Mouse (Mus musculus) limb, embryonic 10.5 days (tissue): Measurements from ENCODE around the gene Hist1h3e. TPM values are rescaled to one million over a fixed set of nuclear protein-coding genes. Genes with fewer than 3 reads are reported as not detected.
A peak's percentile ranks its signal among the peaks of the same experiment; 100 is the strongest.

Experiments
- DNase-seq: peaks from one replicate; pipeline ENCODE4 v3.0.0-alpha.2; 2017; ENCODE audit warnings: low spot score
- H3K27ac ChIP-seq: fragments of 300-500 bp; sonication (generic); 2 replicates; pipeline ENCODE4 v1.5.1; 2016; ENCODE audit warnings: mild to moderate bottlenecking
- H3K27me3 ChIP-seq: fragments of 300-500 bp; sonication (generic); 2 replicates; pipeline ENCODE4 v1.6.1; 2016; ENCODE audit warnings: low read depth, mild to moderate bottlenecking; ENCODE audit not compliant: poor library complexity, severe bottlenecking
- H3K36me3 ChIP-seq: fragments of 300-500 bp; sonication (generic); 2 replicates; pipeline ENCODE4 v1.6.1; 2016; ENCODE audit warnings: mild to moderate bottlenecking, moderate library complexity
- H3K4me1 ChIP-seq: fragments of 300-500 bp; sonication (generic); 2 replicates; pipeline ENCODE4 v1.6.1; 2016
- H3K4me3 ChIP-seq: fragments of 300-500 bp; sonication (generic); 2 replicates; pipeline ENCODE4 v1.5.1; 2016; ENCODE audit warnings: mild to moderate bottlenecking, moderate library complexity
- H3K9me3 ChIP-seq: fragments of 300-500 bp; sonication (generic); replicated peaks from 2 replicates; pipeline ENCODE4 v1.6.1; 2016; ENCODE audit warnings: mild to moderate bottlenecking
- WGBS: fragments of 180-500 bp; shearing (Covaris S2); methylation state at CpG from one replicate; pipeline ENCODE4 v1.1.7; 2016; 5-methylcytosine and 5-hydroxymethylcytosine counted together
- polyA plus RNA-seq: library from polyadenylated mRNA; unstranded; fragments of >200 nt; fragmentation: Nextera tagmentation; extraction: Ambion mirVana; gene quantifications from 2 replicates; pipeline ENCODE4 v1.2.1, GENCODE M21; 2016

The Hist1h3e gene
- polyA plus RNA-seq, 1 experiment from 2014 or later, result 7.8 TPM

DNA sequence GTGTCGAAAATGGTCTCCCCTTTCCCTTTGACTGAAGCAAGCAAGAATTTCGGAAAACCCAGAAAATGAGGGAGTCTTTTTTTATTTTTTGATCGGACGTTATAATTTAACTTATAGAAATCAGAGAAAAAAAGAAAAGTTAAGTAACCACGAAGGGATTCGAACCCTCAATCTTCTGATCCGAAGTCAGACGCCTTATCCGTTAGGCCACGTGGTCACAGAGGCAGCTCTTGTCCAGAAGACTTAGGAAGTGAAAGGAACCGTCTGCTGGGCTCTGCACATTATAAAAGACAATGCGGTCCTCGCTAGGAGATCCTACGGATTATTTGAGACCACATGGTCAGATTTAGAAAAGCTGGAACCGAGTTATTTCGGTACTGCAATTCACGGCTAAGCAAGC lies 35.9 kb downstream of the Hist1h3e start:
- H3K36me3 ChIP-seq, result no peaks in the 10 kb centered on the region
- WGBS, result under 1% methylated on average over 17 of the region's 17 CpGs

DNA sequence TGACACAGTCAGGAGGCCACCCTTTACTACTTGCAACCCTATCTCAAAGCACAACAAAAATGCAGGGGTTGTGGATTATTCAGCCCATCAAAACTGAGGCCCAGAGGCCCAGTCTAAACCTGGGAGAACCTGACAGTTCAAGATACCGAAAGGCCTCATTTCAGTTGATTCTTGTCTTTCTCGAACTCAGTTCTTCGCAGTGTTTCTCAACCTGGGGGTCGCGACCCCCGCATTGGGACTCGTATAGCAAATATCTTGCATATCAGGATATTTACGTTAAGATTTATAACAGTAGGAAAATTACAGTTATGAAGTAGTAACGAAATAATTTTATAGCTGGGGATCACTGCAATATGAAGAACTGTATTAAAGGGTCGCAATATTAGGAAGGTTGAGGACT lies 36.3 kb downstream of the Hist1h3e start:
- no peak overlapping the region for H3K27ac ChIP-seq
- WGBS, result 1% methylated on average over 10 of the region's 10 CpGs
- no peaks in the 10 kb centered on the region for H3K9me3 ChIP-seq
- no peaks in the 10 kb centered on the region for H3K27me3 ChIP-seq
- peak; percentile 67 for DNase-seq
- peaks cover 19% of the 10 kb centered on the region for H3K4me1 ChIP-seq
- no peaks in the 10 kb centered on the region for H3K36me3 ChIP-seq
- peak overlapping the region; percentile 53 for H3K4me3 ChIP-seq

More for the DNA sequence above, 35.9 kb downstream of the Hist1h3e start:
- Histone ChIP-seq H3K27me3 (no peaks in the 10 kb centered on the region), H3K9me3 (no peaks in the 10 kb centered on the region), H3K4me3 (peak overlapping the region; percentile 53), H3K4me1 (peaks cover 19% of the 10 kb centered on the region), H3K27ac (peak overlapping the region; percentile 79)
- peak; percentile 93 for DNase-seq

DNA sequence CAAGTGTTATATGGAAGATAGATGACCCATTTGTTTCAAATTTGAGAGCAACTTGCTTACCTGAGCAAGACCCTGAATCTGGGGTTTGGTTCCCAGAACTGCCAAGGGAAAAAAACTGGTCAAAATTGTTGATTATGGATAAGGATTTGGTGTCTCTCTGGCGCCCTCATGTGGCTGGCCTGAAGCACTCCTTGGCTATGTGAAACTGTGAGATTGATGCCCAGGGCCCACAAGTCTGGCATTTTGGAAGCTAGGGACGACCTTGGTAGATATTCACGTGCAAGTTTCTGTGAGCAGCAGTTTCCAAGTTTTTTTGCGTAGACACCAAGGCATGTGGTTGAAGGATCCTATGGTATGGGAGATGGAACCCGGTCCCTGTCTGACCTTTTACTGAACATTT lies 37.5 kb downstream of the Hist1h3e start:
- WGBS, result 10% methylated on average over 5 of the region's 5 CpGs
- Histone ChIP-seq H3K36me3 (no peaks in the 10 kb centered on the region), H3K4me3 (peak overlapping the region; percentile 19), H3K27me3 (no peaks in the 10 kb centered on the region), H3K27ac (no peak overlapping the region), H3K4me1 (peaks cover 19% of the 10 kb centered on the region), H3K9me3 (no peaks in the 10 kb centered on the region)
- DNase-seq, result peak; percentile 93

DNA sequence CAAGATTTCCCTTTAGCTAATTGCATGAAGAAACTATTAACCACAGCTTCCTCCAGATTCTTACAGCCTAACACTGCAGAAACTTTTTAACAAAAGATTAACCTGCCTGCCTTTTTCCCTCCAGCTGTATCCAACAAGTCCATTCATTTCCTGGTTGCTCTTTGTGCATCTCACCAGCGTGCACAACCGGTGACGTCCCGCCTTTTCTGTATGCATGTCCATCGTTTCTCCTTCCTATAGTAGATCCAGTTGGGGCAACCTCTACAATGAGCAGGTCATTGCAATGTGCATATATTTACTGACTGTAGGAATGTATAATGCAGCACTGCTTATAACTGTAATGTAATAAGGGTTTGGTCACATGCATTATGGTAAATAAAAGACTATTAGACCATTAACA lies 38.2 kb downstream of the Hist1h3e start:
- Histone ChIP-seq H3K4me3 (no peak overlapping the region), H3K27me3 (no peaks in the 10 kb centered on the region), H3K36me3 (no peaks in the 10 kb centered on the region), H3K4me1 (peaks cover 13% of the 10 kb centered on the region), H3K27ac (no peak overlapping the region), H3K9me3 (no peaks in the 10 kb centered on the region)
- DNase-seq, result no peak
- 63% methylated on average over 5 of the region's 5 CpGs for WGBS

DNA sequence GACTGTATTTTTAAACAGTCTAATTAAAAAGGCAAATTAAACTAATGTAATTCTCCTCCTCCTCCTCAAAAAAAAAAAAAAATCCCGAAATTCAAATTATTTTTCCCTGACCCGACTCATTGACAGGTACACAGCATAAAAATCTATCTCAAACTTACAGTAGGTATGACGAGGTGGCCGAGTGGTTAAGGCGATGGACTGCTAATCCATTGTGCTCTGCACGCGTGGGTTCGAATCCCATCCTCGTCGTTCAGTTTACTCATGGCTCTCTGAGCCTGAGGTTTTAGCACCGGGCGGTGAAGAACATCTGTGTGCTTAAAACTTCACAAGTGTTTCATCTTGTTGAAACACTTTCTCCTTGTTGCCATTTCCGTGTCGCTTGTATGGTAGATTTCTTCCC lies 40.5 kb downstream of the Hist1h3e start:
- peaks cover 7% of the 10 kb centered on the region for H3K4me1 ChIP-seq
- peak overlapping the region; percentile 27 for H3K4me3 ChIP-seq
- WGBS, result under 1% methylated on average over 14 of the region's 14 CpGs

DNA sequence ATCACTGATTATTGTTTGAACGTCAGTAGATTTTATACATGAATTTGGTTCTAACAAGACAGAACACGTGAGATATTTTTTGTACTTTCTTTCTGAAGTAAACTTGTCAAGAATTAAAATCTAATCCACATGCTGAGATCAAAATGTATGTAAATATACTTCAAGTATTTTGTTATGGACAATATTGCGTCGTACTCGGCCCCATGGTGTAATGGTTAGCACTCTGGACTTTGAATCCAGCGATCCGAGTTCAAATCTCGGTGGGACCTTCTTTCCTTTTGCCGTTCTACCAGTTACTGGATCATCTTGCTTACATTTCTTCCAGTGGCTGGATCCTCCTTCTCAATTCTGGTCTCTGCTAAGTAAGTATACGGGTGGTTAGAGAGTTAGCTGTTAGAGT lies 42.8 kb downstream of the Hist1h3e start:
- peak; percentile 72 for DNase-seq
- Histone ChIP-seq H3K27me3 (no peaks in the 10 kb centered on the region), H3K36me3 (no peaks in the 10 kb centered on the region), H3K4me1 (peaks cover 5% of the 10 kb centered on the region), H3K27ac (no peak overlapping the region), H3K9me3 (no peaks in the 10 kb centered on the region), H3K4me3 (peak overlapping the region; percentile 51)
- under 1% methylated on average over 10 of the region's 10 CpGs for WGBS

More for the DNA sequence above, 40.5 kb downstream of the Hist1h3e start:
- Histone ChIP-seq H3K36me3 (no peaks in the 10 kb centered on the region), H3K27ac (no peak overlapping the region), H3K27me3 (no peaks in the 10 kb centered on the region), H3K9me3 (no peaks in the 10 kb centered on the region)
- DNase-seq, result peak; percentile 79

DNA sequence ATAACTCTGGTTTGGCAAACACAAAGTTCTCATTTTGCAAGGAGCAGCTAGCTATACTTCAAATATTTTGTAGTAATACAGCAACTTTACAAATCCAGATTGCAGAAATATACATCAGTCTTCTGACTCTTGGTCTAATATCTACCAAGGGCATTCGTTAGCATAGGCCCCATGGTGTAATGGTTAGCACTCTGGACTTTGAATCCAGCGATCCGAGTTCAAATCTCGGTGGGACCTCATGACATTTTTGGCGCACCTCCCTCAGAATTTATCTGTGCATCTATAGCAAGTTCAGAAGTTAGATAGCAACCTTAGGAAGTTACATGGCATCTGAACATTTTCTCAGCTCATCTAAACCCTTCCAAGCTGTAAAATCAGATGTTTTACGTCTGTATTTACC lies 43.3 kb downstream of the Hist1h3e start:
- WGBS, result 0% methylated on average over 6 of the region's 6 CpGs
- no peaks in the 10 kb centered on the region for H3K27me3 ChIP-seq
- no peaks in the 10 kb centered on the region for H3K36me3 ChIP-seq
- H3K4me1 ChIP-seq, result peaks cover 5% of the 10 kb centered on the region
- H3K27ac ChIP-seq, result no peak overlapping the region
- H3K9me3 ChIP-seq, result no peaks in the 10 kb centered on the region
- peak; percentile 76 for DNase-seq
- H3K4me3 ChIP-seq, result peak overlapping the region; percentile 51

DNA sequence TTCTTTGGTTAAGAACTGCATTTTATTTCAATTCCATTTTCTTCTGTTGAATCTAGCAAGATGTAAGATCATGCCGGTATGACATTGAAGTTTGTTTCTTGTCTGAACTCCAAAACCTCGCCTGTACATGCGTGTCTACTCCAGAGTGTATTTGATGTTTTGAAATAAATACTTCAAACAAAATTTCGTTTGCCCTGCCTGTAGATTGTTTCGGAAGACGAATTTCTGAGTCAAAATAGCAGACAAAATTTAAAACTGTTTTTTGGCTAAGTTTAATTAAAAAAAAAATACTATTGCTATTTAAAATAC lies 43.9 kb downstream of the Hist1h3e start:
- Histone ChIP-seq H3K4me1 (peaks cover 5% of the 10 kb centered on the region), H3K36me3 (no peaks in the 10 kb centered on the region), H3K27ac (no peak overlapping the region), H3K9me3 (no peaks in the 10 kb centered on the region), H3K27me3 (no peaks in the 10 kb centered on the region), H3K4me3 (peak overlapping the region; percentile 51)
- under 1% methylated on average over 6 of the region's 6 CpGs for WGBS
- DNase-seq, result no peak

DNA sequence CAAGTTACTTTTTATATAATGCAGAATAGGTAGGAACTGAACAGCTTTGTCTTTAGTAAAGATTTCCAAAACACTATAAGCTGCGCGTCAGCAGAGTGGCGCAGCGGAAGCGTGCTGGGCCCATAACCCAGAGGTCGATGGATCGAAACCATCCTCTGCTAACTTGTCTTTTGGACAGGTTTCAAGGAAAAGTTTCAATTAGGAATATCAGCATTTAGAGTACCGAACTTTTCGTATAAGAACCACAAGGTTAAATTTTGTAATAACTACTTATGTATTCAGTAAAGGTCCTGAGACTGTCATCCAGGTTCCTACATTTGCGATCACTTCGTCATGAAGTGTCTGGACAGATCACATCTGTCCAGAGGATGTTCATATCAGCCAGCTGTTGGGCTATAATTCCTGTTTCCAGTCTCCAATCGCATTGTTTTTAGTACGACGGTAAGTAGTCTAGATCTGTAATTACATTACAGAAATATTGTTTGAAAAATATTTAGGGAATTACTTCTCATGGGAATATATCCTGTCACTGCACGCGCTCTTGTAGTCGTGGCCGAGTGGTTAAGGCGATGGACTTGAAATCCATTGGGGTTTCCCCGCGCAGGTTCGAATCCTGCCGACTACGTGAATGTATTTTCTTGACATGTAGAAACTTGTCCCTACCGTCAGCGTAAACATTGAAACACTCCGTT lies 44.4 kb downstream of the Hist1h3e start:
- WGBS, result under 1% methylated on average over 27 of the region's 27 CpGs
- peaks cover 5% of the 10 kb centered on the region for H3K4me1 ChIP-seq
- no peaks in the 10 kb centered on the region for H3K36me3 ChIP-seq
- no peaks in the 10 kb centered on the region for H3K9me3 ChIP-seq
- no peaks in the 10 kb centered on the region for H3K27me3 ChIP-seq
- DNase-seq, result peak; percentile 81
- H3K27ac ChIP-seq, result no peak overlapping the region
- peak overlapping the region; percentile 51 for H3K4me3 ChIP-seq

DNA sequence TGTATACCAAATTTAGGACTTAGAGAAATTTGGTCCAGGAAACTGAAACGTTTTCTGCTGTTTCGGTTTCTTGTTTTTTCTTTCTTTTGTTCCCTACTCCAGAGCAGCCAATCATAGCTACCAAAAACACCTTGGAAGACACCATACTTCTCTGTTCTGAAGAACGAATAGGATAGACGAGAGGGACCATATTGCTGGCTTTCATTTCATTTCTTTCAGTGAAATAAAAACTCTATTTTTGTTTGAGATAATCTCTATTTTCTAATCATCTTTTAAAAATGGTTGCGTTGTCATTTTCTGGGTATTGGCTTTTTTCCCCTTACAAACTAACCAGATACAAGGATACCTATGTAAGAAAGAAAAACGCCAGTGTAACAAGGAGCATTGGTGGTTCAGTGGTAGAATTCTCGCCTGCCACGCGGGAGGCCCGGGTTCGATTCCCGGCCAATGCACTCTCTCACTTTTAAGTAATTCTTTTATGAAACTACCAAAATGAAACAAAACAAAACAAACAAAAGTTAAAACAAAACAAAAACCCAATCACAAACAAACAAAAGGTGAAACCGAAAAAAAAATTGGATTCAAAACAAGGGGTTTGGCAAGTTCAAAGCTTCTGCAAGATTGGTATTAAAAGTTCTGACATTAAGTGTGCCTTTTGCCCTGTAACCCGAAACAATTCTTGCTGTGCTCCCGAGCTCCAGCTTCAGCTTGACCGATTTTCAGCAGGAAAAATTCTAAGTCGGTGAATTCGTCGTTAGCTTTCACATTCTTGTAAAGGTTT lies 45.2 kb downstream of the Hist1h3e start:
- Histone ChIP-seq H3K27ac (peak overlapping the region; percentile 72), H3K9me3 (no peaks in the 10 kb centered on the region), H3K4me1 (peaks cover 5% of the 10 kb centered on the region), H3K4me3 (peak overlapping the region; percentile 51), H3K27me3 (no peaks in the 10 kb centered on the region), H3K36me3 (no peaks in the 10 kb centered on the region)
- under 1% methylated on average over 19 of the region's 19 CpGs for WGBS
- DNase-seq, result no peak

DNA sequence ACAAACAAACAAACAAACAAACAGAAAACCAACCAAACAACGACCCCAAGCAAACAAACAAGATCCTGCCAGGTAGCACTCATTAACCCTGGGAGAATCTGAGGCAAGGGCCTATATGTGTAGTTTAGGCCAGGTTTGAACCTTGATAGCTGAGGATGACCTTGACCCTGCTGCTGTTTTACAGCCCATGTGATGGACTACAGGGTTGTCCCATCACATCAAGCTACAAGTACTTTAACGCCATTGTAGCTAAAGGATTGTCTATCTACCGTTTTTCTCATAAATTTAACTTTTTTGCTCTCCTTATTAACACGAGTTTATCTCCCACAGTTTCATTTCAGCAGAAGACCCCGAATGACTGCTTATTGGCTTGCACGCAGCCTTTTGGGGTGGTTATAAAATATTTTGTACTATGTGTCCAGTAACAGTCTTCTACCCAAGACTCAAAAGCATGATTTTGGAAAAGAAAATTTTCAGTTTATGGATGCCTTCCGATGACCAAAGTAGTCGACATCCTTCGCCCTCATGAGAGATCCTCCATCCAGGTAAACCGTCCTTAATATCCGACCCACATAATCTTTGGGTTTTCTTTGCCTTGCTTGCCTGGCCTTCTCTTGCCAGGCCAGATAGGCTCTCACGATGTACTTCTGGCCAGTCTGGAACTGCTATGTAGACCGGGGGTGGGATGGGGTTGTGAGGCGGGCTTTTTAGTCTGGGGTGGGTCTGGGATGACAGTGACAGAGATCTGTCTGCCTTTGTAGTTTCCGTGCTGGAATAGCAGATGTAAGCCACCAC lies 46.1 kb downstream of the Hist1h3e start:
- Histone ChIP-seq H3K27me3 (no peaks in the 10 kb centered on the region), H3K9me3 (no peaks in the 10 kb centered on the region), H3K27ac (peak overlapping the region; percentile 72), H3K4me3 (peak overlapping the region; percentile 51), H3K4me1 (peaks cover 5% of the 10 kb centered on the region), H3K36me3 (no peaks in the 10 kb centered on the region)
- no peak for DNase-seq
- WGBS, result 52% methylated on average over 15 of the region's 15 CpGs

DNA sequence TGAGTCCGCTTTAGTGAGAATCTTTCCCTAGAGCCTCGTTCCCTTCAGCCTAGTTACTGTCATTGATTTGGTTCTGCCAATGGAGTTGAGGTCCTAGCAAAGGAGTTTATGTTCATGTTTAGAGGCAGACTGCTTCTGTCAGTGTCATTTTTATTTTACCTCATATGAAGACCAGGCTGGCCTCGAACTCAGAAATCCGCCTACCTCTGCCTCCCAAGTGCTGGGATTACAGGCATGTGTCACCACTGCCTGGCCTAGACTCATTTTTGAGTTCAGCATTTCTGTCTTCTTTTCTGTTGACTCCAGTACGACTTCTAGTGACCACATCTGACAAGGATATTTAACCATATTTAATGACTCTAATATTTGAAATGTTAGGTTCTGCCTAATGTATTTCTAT lies 46.9 kb downstream of the Hist1h3e start:
- H3K36me3 ChIP-seq, result no peaks in the 10 kb centered on the region
- H3K27me3 ChIP-seq, result no peaks in the 10 kb centered on the region
- 78% methylated on average over 5 of the region's 5 CpGs for WGBS
- no peak overlapping the region for H3K27ac ChIP-seq
- no peak overlapping the region for H3K4me3 ChIP-seq
- no peaks in the 10 kb centered on the region for H3K9me3 ChIP-seq
- DNase-seq, result no peak
- peaks cover 10% of the 10 kb centered on the region for H3K4me1 ChIP-seq

DNA sequence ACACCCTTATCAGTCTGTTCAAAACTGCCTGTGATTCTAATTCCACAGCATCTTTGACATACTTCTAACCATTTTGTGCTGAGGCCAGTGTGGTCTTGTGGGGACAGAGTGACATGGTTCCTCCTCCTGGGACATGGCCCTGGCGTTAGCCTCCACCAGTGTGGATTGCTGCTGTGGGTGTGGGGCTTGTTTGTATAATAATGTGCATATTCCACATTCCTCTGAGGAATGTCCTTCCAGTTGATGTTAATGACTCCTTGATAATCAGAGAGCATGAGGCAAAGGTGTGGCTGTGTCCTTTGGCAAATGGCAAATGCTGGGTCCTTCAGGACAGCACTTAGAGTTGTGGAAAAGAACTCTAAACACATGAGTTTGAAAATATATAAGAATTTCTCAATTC lies 48.7 kb downstream of the Hist1h3e start:
- no peak overlapping the region for H3K27ac ChIP-seq
- H3K36me3 ChIP-seq, result no peaks in the 10 kb centered on the region
- no peaks in the 10 kb centered on the region for H3K9me3 ChIP-seq
- 92% methylated on average over 1 of the region's 1 CpGs for WGBS
- DNase-seq, result no peak
- H3K27me3 ChIP-seq, result no peaks in the 10 kb centered on the region
- no peak overlapping the region for H3K4me3 ChIP-seq
- H3K4me1 ChIP-seq, result peaks cover 20% of the 10 kb centered on the region
